Mouse (Mus musculus) megakaryocyte-erythroid progenitor cell, adult 5-6 weeks (primary cell): ENCODE measurements around the gene Lpcat2. TPM values are rescaled to one million over a fixed set of nuclear protein-coding genes. Genes with fewer than 3 reads are reported as not detected.
A peak's percentile ranks its signal among the peaks of the same experiment; 100 is the strongest.

Experiments
- ATAC-seq: replicated peaks from 2 replicates; pipeline ENCODE4 v1.8.0; 2016; ENCODE audit warnings: mild to moderate bottlenecking, inconsistent platforms; ENCODE audit not compliant: severe bottlenecking, poor library complexity, low FRiP score, low TSS enrichment
- total RNA-seq, 2 experiments: library from RNA; stranded (forward) in 1 of 2; stranded (reverse) in 1 of 2; fragments of 200-1000, 215-1000 nt in 1 of 2; fragments of >200 nt in 1 of 2; fragmentation: Nextera tagmentation in 1 of 2; gene quantifications; 2 replicates each; pipeline ENCODE4 v1.2.3; 2014 to 2017

Lpcat2 gene
- total RNA-seq (2014; fragmentation: Nextera tagmentation): 0.42 and 1.4 TPM in 2 replicates
- 3.6 and 4.6 TPM in 2 replicates for total RNA-seq (2017)

DNA sequence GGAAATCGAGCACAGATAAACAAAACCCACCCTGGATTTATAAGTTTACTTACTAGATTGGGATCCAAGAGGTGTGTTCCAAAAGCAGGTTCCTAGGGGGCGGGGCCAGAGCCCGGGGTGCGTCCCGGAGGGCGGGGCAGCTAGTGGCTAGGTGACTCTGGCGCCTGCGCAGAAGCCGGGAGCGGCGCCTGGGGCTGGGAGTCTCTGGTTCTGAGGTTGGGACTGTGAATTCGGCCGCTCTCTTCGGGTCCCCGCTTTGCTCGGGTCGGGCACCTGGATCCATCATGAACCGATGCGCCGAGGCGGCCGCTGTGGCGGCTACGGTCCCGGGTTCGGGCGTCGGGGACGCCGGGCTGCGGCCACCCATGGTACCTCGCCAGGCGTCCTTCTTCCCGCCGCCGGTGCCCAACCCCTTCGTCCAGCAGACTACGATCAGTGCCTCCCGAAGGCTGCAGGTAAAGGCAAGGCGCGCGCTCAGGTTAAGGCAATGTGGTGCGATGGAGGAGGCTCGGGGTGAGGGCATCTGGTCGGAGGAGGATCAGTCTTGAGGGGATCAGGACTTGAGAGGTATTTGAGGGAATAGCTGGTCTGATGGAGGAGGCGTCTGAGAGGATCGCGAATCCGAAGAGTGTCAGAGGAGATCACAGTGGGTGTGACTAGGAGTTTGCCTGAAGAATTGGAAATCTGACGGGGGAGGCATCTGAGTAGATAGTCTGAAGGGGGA, at the start of gene Lpcat2:
TSS of gene Lpcat2 (plus strand) at position 169 of the 724 bp plus-strand sequence.
- ATAC-seq: peak; percentile 78

DNA sequence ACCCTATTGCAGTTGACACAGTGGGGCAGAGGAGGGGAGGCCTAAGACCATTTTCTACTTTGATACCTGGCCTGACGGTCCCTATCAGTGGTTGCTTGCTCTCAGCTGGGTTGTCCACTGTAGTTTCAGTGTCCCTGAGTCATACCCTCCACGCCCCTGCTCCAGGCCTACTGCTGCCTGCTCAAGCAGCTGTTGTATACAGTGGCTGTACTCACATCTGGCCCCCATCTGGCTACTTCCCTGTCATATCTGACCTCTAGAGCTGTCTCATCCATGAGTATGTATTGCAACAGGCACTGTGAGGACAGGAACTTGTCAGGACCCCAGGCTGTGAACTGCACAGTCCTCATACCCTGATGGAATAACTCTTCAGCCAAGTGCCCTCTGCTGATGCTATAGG, 42.4 kb upstream of the Lpcat2 start:
- 0 out of 2 replicates have a peak, but pooled peaks have one; percentile 22 for ATAC-seq

DNA sequence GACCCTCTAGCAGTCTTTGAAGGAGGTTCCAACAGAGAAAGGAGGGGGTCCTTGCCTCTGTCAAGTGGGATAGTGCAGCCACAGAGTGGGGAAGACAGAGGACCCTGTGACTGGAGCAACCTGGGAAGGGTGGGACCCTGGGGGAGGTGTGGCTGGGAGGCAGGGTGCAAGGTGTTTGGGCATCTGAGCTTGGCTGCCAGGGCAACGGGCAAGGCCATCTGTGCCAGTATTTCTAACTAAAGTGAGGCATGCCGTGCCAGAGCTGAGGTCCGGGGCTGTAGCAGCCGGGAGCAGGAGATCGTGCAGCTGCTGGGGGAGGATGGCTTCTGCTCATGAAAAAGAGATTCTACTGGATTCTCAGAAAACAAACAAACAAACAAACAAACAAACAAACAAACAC, 39.5 kb upstream of the Lpcat2 start:
- no peak for ATAC-seq

DNA sequence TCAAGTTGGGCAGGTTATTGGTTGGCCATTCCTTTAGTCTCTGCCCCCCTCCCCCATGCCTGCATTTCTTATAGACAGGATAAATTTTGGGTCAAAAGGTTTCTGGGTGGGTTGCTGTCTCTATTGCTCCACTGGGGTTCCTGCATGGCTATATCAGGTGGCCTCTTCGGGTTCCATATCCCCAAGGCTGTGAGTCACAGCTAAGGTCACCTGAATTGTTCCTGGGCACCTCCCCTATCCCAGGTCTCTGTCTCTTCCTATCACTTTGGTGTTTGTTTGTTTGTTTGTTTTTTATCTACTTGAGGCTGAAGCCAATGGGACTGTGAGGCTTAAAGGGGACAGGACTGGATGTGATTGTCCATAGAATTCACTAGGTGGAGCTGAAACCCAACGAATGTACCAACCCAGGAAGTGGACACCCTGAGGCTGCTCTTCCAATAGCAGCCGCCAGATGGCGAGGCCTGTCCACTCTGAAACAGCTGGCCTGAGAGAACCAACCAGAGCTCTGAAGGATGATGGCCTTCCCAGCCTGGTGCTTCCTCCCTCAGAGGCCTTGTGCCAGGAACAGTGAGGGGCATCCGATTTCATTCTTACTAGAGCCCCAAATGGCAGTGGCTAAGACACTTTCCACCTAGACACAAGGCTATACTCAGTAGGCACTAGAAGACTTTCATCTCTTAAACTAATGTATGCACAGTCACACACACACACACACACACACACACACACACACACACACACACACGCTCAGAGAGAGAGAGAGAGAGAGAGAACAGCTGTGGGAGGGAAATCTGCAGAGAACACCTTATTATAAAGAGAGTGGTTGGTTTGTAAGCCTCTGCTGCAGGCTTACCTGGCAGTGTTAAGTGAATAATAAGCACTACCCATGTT, 37.0 kb upstream of the Lpcat2 start:
- peak; percentile 96 for ATAC-seq

DNA sequence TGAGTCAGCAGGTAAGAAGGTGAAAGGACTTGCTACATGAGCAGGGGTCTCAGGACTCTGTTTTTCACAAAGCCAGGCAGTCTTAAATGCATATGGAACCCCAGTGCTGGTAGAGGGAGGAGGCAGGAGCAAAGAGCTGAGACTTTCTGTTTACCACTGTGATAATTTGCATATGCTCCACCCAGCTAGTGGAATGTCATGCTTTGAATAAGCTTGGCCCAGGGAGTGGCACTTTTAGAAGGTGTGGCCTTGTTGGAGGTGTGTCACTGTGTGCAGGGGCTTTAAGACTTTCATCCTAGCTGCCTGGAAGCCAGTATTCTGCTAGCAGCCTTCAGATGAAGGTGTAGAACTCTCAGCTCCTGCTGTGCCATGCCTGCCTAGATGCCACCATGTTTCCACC, 34.0 kb upstream of the Lpcat2 start:
- ATAC-seq: no peak

DNA sequence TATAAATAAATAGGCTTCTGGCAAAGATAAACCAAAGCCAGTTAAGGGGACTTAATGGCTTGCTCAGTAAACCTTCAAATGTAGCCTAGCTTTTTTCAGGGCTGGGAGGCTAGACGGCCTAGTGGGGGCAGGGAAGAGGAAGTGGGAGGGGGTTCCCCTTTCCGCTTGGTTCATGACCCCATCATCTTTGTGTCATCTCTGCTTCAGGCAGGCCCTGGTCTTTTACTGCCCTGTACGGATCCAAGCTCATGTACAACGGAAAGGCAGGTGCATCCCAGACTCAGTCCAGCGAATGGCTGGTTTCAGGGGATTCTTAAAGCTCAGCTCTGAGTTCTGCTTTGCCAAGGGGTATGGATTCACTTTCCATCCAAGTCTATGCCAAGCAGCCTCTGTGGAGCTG, 32.8 kb upstream of the Lpcat2 start:
- ATAC-seq: no peak

DNA sequence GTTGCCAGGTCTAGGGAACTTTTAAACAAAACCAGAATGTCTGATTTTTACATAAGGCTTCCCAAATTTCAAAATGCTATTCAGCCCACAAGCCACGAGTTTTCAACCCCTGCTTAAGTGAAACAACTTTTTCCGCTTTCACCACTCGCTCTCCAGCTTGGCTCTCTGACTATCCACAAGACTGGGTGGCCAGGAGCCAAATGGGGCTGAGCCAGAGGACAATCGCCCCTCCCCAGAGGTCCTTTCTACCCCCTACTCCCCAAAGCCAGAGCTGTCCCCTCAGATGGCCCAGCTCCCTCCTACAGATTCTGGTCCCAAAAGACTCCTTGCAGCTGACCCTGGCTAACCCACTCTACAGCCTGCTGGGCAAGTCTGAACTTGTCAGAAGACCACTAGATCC, 29.1 kb upstream of the Lpcat2 start:
- ATAC-seq: no peak

DNA sequence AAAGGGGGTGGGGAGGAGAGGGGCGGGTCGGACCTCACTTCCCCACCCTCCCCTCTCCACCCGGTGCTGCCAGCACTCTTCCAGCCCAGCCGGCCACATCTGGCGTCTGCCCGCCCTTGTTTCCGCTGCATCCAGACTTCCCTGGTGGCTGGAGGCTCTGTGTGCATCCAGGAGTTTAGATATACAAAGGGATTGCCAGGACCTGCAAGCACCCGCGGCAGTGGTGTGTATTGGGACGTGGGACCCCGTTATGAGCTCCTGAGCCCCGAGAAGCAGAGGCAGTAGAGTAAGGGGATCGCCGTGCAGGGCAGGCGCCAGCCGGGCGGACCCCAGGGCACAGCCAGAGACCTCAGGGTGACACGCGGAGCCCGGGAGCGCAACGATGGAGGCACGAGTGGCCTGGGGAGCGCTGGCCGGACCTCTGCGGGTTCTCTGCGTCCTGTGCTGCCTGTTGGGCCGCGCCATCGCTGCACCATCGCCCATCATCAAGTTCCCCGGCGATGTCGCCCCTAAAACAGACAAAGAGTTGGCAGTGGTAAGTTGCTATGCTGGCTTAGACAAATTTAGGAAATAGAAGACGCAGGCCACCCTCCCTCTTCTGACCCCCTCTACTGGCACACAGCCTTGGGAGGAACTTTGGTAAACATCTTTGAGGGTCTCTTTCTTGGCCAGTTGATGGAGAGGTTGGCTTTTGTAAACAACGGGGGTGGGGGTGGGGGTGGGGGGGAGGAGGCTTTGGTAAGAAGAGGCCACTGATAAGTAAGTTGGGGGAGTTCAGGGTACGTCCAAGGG, 27.7 kb upstream of the Lpcat2 start, which contains the start of gene Mmp2:
TSS of gene Mmp2 (plus strand) at position 49 of the 792 bp plus-strand sequence.
- no peak for ATAC-seq

DNA sequence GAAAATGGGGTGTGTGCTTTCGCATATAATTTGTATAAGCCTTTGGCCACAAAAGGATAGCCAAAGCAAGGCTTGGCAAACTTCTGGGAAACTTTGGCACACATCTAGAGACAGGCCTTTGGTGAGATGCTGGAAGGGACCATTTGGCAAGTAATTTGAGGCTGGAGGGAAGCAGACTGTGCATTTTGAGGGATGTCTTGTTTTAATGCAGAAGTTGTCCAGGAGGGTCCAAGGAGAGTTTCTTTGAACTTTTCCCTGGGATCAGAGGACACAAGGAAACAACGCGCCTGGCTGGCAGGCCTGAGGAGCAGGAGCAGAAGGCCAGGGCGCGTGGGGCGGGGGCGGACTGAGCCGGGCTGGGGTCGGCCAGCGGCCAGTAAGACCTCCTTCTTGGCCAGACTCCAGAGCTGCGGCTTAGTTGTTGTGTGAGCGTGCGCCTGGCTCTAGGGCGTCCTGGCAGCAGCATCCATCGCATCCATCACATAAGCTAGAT, 26.8 kb upstream of the Lpcat2 start:
- no peak for ATAC-seq

DNA sequence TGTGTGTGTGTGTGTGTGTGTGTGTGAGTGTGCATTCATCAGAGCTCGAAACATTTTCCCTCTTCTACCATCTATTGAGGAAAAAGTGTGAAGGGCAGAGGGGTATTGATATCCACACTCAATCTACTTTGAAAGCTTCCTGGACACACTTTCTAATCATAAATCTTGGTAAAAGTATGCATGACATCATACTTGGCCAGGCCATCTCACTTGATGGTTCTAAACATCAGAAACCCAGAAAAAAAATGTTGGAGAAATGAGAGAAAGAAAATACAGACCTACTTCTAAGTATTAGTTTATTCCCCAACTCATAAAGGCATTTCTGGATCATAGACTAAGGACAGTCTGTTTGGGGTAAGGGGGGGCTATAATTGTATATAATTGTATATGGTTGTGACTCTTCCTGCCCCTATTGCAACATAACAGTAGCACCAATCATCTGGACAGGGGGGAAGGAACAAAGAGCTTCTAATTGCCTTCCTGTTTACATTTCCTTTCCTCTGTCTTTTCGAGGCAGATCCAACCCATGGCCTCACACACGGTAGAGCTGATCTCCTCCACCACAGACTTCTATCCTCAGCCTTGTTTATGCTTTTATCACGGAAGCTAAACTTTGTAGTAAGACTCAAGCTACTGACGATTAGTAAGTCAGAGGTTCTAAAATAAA, 20.9 kb upstream of the Lpcat2 start:
- no peak for ATAC-seq

DNA sequence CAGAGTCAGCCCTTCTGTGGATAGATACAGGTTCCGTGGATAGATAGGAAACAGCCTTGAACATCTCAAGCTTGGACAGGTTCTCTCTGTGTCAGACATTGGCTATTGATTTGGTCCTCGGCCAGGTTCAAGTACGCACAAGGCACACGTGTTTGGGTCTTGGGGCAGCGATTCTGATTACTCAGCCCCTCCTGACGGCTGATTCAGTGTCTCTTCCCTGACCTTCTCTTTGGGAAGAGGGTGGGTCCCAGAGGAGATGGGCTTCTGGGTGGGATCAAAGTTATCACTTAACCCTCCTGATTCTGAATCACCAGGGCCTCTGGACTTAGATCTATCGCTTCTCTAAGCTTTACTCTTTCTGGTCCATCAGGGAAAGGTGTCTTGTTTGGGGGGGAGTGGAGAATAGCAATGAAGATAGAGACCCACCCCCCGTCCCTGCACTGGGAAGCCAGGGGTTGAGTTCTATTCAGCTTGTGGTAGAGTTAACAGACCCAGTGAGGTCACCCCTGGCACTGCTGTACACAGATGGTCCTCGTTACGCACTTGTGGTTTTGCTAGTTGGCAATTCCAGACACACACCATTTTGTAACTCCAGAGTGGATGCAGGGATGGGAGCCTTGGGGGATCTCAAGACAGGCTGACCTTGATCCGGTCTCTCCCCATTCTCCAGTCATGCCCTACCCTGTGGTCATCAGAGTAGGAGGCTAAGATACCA, 20.2 kb upstream of the Lpcat2 start:
- ATAC-seq: no peak

DNA sequence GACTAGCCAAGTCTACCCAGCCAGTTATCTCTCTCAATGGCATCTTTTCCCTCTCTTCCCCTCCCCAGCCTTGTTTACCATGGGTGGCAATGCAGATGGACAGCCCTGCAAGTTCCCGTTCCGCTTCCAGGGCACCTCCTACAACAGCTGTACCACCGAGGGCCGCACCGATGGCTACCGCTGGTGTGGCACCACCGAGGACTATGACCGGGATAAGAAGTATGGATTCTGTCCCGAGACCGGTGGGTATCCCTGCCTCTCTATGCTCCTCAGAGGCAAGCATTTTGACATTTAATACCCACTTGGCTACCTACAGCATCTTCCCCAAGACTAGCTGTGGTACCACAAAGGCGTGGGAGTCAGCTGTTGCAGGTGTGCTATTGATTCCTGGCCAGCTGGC, 19.2 kb upstream of the Lpcat2 start:
- no peak for ATAC-seq

DNA sequence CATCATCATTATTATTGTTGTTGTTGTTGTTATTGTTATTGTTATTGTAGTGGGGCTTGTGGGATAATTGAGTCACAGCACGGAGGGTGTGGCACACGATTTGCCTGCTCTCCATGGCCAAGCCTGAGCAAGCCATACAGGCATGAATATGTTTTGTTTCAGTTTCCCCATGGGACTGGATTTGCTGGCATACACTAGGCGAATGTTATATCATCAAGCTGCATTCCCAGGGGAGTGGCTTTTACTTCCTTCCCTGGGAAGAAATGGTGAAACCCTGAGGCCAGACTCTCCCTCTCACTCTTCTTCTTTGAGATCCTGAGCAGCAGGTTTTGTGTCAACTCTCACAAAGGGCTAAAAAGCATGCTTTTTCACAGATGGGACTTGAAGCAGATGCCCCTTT, 16.5 kb upstream of the Lpcat2 start:
- no peak for ATAC-seq

DNA sequence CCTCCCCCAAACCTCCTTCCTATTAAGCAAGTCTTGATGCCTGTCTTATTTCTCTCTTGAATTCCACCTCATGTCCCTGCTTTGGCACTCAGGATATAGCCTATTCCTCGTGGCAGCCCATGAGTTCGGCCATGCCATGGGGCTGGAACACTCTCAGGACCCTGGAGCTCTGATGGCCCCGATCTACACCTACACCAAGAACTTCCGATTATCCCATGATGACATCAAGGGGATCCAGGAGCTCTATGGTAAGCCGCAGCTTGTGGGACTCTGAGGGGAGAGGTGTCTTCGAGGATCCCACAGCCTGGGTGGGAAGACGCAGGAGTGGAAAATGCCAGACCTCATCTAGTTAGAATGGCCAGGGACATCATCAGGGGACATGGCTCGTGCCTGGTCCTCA, 16.0 kb upstream of the Lpcat2 start:
- no peak for ATAC-seq

DNA sequence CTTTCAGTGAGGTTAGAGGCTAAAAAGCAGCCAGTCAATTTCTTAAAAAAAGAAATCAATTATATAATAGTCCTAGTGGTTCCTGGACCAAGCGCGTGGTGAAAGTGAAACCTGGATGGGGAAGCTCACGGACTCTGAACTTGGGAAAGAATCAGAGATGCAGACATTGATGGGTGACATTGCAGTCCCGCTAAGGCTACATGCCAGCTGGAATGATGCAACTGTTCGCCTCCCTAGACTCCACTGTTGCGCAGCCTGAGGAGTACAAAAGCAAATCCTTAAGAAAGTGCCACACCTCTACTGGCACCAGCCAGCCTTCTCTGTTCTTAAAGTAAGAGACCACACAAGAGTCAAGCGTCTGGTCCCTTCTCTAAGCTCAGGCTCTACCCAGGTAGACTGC, 15.3 kb upstream of the Lpcat2 start:
- ATAC-seq: no peak

DNA sequence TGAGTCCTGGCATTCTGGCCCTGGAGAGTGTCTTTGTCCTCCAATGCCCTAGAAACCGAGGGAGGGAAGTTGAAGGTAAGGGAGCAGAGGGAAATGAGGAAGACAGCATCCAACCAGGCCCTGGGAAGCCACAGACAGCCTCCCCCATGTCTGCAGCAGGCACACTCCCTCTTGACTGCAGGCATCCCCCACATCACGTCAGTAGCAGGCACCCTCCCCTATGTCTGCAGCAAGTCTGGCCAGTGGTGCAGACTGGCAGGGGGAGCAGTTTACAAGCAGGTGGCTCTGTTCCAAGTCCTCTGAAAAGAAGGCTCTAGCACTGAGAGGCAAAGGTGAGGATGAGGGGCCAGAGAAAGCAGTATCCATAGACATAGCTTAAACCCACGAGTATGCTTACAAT, 8.5 kb upstream of the Lpcat2 start:
- ATAC-seq: no peak

DNA sequence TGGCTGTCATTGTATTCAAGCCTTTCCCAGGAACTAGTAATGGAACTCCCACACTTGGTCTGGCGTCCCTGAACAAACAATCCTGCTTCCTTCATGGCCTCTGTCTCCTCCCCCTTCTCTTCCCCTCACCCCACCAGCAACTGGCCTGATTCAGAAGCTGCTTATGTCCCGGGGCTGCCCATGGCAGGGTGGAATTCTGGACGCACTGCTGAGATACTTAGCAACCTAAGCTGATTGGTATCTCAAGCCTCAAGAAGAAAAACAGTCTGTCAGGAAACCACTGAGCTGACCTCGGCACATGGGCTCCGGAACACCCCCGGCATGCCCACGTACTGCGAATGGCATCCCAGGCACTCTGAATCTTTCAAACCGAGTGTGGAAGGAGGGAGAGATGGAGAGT, 7.8 kb upstream of the Lpcat2 start:
- 0 out of 2 replicates have a peak, but pooled peaks have one; percentile 30 for ATAC-seq

DNA sequence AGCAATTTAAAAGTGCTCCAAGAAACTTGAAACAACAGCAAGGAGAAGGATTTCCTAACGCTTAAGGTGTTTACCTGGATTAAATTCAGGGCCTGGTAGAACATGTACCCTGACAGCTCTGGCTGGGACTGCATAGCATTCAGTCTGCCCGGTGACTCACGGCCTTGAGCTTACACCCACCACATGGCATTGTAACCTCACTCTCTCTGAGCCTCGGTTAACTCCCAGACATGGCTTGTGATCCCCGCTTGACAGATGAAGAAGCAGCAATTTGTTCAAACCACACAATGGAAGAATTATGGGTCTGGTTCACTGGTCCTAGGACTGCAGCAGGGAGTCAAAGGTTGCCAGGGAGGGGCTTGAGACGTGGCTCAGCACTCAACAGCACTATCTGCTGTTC, 5.9 kb upstream of the Lpcat2 start:
- ATAC-seq: no peak

DNA sequence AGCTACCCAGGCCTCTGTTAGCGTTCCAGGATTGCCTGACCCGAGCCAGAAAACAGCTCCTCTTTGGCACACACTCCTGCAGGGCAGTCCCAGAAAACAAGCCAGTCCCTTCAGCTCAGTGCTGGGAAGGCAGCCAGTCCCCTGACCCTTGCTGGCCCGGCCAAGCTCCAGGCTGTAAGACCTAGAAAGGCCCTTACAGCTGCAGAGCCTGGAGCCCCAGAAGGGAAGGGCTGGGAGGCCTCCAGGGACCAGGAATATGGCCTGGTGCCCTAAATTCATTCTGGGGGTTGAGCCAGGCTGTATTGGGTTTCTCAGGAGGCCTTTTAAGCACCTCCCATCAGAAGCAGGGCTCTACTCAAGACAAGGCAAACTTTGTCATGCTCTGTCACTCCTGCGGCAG, 4.9 kb upstream of the Lpcat2 start:
- ATAC-seq: no peak
